Mouse (Mus musculus): ENCODE results near the gene Hdac9. TPM values are rescaled to one million over a fixed set of nuclear protein-coding genes. Genes with fewer than 3 reads are reported as not detected.

The Hdac9 gene
- 11.0 and 11.1 TPM in 2 replicates for polyA plus RNA-seq (2015; fragmentation: Nextera tagmentation; extraction: Ambion mirVana)

DNA sequence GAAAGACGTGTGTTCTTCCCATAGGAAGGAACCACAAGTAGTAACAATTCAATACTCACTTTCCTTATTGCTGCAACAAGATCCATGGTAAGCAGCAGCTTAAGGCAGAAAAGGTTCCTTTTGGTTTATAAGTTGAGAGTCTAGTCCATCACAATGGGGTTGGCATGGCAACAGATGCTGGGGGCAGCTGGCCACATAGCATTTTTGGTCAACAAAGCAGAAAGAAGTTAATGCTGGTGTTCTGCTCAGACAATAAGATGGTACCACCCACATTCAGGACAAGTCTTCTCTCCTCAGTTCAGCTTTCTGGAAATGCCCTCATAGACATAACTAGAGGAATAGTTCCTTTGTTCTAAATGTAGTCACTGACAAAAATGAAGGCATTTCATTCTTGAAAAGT, at the start of gene Hdac9:
Gene Hdac9, minus strand, starts transcription at position 101 of the 400 bp plus-strand sequence.

Other genes starting within 250 kb of the Hdac9 start
- gene Prps1l1, start 67.7 kb upstream of the Hdac9 start, polyA plus RNA-seq (2015; fragmentation: Nextera tagmentation; extraction: Ambion mirVana), result not detected in 2 replicates
- 18.5 and 19.4 TPM in 2 replicates for gene Snx13, start 130.1 kb upstream of the Hdac9 start, polyA plus RNA-seq (2015; fragmentation: Nextera tagmentation; extraction: Ambion mirVana)

Data from skeletal muscle tissue, postnatal 0 days (tissue).